Mouse (Mus musculus): ENCODE data around the gene Ube2cbp. TPM values are rescaled to one million over a fixed set of nuclear protein-coding genes. Genes with fewer than 3 reads are reported as not detected.

The Ube2cbp gene
- polyA plus RNA-seq, 2 experiments from 2014 or later: 4.6 to 8.2 TPM

GRCm38 (mm10) chr9:86423331-86423730 is 41.4 kb downstream of the Ube2cbp start:
- no peak for ATAC-seq

DNA sequence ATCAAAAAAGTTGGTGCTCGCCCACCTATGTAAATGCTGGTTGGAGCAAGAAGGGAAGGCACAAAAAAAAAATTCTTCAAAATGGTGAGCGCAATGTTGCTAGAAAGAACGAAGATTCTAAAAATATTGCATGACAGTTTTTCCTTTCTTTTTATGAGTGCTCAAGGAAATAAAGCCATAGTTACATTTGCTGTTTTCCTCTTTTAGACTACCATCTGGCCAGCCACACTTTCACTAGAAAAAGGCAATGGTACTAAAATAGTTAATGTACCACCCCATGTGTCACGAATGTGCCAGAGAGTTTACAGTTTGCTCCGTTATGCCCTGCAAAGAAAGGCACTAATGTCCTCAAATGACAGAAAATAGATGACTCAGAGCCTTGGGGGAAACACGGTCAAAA is 45.4 kb downstream of the Ube2cbp start:
- ATAC-seq: no peak

DNA sequence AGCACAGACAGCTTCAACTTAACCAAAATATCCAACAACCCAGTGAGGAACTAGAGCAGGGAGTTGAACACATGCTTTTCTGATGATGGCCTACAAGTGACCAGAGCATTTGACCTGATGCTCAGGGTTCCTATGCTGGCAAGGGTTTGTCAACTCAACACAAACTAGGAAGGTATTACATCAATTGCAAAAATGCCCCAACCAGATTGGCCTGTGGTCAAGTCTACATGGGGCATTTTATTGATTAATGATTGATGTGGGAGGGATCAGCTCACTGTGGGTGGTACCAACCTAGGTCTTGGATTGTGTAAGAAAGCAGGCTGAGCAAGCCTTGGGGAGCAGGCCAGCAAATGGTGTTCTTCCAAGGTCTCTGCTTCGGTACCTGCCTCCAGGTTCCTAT is 46.8 kb downstream of the Ube2cbp start:
- no peak for ATAC-seq

DNA sequence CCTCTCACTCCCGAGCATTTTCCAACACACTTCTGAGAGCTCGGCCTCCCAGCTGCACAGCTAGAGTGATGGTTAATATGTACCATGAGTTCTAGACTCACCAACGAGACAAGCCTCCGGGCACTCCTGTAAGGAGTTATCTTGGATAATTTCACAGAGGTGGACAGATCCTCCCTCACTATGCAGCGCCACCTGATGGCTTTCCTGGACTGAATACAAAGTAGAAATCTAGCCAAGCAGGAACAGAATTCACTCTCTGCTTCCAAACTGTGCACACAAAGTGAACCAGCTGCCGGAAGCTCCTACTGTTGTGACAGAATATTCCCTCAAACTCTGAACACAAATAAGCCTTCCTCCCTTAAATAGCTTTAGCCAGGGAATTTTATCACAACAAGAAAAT is 69.0 kb downstream of the Ube2cbp start:
- no peak for ATAC-seq

DNA sequence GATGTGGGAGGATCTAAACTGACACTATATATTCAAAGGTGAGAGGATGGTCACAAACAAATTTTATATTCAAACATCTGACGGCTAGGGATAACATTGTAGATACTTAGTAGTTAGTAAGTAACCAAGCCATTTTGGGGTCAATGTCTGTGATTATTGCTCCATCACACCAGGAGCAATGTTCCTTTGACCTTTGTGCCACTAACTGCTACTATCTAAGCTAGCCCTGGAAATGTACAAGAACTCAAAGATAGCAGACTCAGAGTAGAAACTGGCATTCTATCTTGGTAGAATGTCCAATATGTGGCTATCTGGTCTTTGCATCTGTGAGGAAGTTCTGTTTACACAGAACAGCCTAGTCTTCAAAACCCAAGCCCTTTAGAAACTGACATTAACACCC is 69.7 kb downstream of the Ube2cbp start:
- ATAC-seq: no peak

GRCm38 (mm10) chr9:86393586-86394272 is 71.0 kb downstream of the Ube2cbp start:
- no peak for ATAC-seq

- ATAC-seq: no peak
Measured at GRCm38 (mm10) chr9:86391467-86391866, 73.3 kb downstream of the Ube2cbp start.

GRCm38 (mm10) chr9:86390713-86391112 is 74.0 kb downstream of the Ube2cbp start:
- ATAC-seq: no peak

DNA sequence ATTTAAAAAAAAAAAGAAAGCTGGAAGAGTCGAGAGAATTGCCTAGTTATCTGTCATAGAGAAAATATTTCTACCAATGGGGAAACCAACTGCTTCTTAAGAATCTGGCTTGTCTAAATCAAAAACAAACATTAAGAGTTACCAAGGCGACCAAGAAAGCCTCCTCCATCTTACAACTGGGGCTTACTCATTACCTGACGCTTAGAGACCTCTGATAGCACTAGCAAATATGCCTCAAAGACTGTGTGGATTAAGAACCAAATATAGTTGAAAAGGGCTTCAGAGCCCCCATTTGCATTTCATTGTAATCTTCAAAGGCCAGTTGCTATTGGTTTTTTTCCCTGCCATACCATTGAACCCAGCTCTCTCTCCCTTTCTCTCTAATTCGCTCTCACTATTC is 76.2 kb downstream of the Ube2cbp start:
- ATAC-seq: no peak

DNA sequence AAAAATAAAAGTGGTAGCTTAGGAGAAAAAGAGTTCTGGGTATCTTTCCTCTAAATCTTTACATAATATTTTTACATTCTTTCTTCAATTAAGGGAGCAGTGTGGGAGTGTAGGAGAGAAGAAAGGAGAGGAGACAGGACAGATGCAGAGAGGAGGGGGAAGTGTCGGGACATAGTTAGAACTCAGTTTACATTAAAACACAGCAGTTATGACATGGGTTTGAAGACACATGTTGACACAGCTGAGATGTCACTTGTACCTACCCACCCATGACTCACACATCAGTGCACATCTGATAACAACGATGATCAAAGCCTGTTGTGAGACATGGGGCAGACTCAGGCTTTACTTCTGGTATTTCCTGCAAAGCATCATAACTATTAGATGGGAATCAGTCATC is 87.8 kb downstream of the Ube2cbp start:
- ATAC-seq: no peak

DNA sequence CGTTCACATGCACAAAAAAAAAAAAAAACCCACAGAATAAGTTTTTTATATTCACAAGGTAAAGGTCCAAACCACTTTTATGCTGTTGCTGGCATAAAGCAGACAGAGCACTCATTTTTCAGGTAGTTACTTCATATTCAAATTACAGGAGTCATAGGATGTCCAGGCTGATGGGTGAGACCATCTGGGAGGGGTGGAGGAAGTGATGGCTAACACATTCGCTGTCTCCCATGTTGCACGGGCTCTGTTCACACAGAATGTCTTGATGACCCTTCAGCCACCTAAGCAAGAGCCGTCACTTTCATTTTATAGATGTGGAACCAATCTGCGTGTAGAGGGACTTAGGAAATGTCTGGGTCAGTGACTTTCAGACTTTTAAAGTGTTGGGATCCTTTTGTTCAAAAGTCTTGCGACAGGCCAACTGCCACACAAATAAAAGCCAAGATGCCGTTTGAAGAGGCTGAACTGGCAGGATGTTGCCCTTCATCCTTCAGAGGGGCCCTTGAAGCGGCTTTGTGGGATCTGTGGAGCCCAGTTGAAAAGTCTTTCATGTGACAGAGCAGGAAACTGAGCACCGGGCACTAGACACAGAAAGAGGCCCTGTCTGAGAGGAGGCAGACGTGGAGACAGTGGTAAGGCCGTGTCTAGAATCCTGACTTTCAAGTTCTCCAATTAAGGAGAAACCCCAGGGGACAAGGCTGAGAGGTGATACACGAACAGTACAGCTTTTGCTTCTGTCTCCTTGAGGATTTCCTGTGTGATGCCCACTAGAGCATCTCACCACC is 91.8 kb downstream of the Ube2cbp start:
- no peak for ATAC-seq

GRCm38 (mm10) chr9:86369208-86369607 is 95.5 kb downstream of the Ube2cbp start:
- no peak for ATAC-seq

DNA sequence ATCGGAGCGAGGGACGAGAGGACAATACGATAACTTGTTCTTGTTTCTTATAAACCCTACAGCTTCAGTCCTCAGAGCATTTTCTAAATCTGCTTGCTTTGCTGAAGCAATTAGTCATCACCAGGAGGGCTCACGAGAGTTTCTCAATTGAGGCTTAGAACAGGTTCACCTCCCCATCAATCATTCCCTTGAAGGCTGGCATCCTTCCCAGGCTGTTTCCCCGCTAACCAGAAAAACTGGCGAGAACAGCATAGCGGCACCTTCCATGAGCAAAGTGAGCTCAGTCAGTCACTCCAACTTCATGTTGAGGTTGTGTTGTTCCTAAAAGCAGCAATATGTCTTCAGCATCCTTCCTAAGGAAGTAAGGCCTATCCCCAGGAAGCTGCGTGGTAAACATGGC is 104.2 kb downstream of the Ube2cbp start:
- no peak for ATAC-seq

DNA sequence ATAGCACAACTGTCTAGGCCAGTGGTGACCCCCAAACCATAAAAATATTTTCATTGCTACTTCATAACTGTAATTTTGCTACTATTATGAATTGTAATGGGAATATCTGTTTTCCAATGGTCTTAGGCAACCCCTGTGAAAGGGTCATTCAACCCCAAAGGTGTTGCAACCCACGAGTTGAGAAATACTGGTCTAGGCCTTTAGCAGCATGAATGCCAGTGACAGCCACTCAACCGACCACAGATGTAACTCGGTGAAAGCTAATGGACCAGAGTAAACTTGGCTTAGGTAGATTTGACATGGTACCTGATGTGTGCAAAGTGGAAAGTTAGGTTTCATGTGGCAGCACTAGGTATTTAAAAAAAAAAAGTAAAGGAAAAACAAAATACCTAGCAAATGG is 108.9 kb downstream of the Ube2cbp start:
- no peak for ATAC-seq

DNA sequence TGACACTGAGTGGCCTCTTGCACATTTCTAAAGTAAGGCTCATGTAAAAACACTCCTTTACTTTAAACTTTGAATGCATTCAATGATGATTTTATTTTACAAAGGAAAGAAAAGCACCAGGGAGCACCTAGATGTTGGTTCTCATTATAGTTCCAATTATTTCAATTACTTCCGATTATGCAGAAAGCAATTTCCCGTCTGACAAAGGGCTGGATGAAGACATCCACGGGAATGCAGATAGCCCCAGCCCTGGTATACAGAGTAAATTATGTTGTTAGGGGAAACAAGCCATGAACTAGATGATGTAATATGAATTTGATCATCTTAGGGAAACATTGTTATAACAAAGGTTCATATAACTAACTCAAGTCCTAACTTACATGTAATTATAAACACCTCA is 113.3 kb downstream of the Ube2cbp start:
- no peak for ATAC-seq

DNA sequence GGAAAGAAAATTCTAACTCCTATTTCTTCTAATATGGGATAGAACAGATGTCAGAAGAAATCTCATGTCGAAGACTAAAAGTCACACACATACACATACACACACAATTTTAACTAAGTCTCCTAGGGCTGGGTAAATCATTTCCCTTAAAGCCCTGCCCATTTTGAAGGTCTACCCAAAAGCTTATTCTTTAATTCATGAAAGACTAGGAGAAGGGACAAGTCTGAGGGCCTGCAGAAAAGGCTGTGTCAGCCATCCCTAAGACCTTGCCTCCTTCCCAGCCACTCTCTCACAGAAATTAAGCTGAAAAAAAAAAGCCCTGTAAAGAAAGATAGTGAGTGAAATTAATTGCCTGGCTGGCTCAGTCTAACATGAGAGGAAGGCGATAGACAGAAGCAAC is 128.0 kb downstream of the Ube2cbp start:
- no peak for ATAC-seq

GRCm38 (mm10) chr9:86336361-86336760 is 128.4 kb downstream of the Ube2cbp start:
- no peak for ATAC-seq

DNA sequence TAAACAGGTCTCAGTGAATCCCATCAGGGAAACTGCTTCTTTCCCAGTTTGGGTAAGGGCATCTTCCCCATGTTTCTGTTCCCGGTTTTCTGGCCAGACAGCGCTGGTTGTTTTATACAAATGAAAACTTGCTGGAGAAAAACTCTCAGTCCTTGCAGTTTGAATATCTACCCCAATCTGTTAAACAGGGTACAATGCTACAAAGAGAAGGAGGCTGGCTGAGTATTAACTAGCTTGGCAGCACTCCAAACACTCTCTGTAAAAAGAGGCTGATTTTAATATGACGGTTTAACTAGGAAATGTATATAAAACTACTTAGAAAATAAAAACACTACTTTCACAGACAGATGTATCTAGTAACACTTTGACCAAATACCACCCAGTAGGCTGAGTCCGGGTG is 129.2 kb downstream of the Ube2cbp start:
- no peak for ATAC-seq

- ATAC-seq: no peak
Measured at GRCm38 (mm10) chr9:86334357-86334756, 130.4 kb downstream of the Ube2cbp start.

- no peak for ATAC-seq
Measured at GRCm38 (mm10) chr9:86330591-86330990, 134.2 kb downstream of the Ube2cbp start.

DNA sequence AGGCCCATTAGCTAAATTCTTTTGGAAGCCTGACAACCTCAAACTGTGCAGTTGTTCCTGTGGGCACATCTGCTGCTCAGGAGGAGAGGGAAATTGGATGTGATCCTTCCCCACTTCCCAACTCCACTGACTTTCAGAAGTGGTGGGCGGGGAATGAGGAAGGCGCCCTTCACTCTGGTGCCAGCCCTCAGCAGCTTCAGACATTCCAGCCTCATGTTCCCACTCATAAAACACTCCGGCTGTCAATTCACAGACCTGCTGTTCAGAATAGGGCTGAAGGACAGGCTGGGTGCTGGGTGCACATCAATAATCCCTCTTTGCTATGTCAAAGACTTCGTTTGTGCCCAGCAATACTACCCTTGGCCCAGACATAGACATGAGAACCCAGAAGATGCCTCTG is 136.5 kb downstream of the Ube2cbp start:
- no peak for ATAC-seq

GRCm38 (mm10) chr9:86327341-86327740 is 137.4 kb downstream of the Ube2cbp start:
- ATAC-seq: no peak

DNA sequence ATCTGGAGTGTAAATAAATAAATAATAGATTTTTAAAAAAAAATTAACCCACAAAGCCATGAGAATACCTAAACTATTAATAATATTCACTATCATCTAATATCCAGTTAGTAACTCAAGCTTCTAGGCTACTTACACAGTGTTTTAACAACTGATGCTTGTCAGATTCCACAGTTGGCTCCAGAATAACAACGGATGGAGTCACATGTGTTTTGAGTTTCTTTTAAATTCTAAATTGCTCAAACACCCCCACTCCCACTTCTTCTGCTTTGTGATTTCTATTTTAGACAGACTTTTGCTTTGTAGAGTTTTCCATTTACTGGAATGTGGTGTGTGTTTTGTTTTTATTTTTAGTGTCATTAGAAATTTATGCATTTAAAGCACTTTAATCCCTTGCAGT is 140.0 kb downstream of the Ube2cbp start:
- no peak for ATAC-seq

- no peak for ATAC-seq
Measured at GRCm38 (mm10) chr9:86319516-86320140, 145.1 kb downstream of the Ube2cbp start.
